Mouse (Mus musculus): ENCODE measurements around the gene Csf3r.

DNA sequence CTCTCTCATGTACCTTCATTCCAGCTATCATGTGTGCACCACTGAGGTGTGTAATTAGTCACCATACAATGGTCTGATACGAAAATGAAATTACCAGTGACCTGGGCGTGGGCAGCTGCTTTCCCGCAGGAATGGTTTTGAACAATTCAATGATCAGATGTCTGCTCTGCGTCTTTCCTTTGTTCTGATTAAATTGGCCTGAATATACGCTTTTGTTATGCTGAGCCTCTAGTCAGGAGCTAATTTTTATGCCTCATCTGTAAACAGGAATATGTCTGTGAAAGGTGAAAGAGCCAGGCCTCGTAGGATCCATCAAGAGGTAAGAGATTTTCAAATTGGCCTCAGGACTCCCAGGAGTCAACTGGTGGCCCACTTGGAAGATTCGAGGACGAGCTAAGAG, 41.1 kb upstream of the Csf3r start:
- no peak for TF ChIP-seq CTCF (IDR thresholded peaks at IDR 0.05; ENCODE audit: insufficient read depth, low read length)
- TF ChIP-seq POLR2A (IDR thresholded peaks at IDR 0.05; ENCODE audit: borderline replicate concordance, extremely low read depth, low read depth, low read length) = no peak

Data from lung, adult 2 months (tissue).